Comparison of ENCODE assay signal across 8 mouse cellular contexts in genomic region chr17:34123111-34123510, GRCm38 (mm10). TPM values are rescaled to one million over a fixed set of nuclear protein-coding genes. Genes with fewer than 3 reads are reported as not detected.
A peak's percentile ranks its signal among the peaks of the same experiment; 100 is the strongest.
DNase-seq lines count a peak whose midpoint lies in the region; ATAC-seq and TF ChIP-seq lines count a peak whose summit lies in the region.

No protein-coding gene starts in this region.

- H3K4me3 ChIP-seq in left cerebral cortex, adult 2 months: peak overlapping the region; percentile 81
- H3K4me3 ChIP-seq in embryonic facial prominence, embryonic 12.5 days: peak overlapping the region; percentile 79
- peak overlapping the region; percentile 91 for H3K4me3 ChIP-seq in hindbrain, postnatal 0 days (ENCODE audit: low read length)
- H3K4me3 ChIP-seq in midbrain, embryonic 16.5 days (ENCODE audit: low read depth, low read length): peak overlapping the region; percentile 88

- H3K36me3 ChIP-seq in embryonic facial prominence, embryonic 12.5 days: peaks cover 10% of the 10 kb centered on the region
- no peaks in the 10 kb centered on the region for H3K36me3 ChIP-seq in hindbrain, postnatal 0 days (ENCODE audit: insufficient read depth, low read length)
- peaks cover 5% of the 10 kb centered on the region; the same call in 1 of the 2 replicates for H3K36me3 ChIP-seq in midbrain, embryonic 16.5 days (ENCODE audit: control insufficient read depth, insufficient read depth, low read length)

- no peak for DNase-seq in left cerebral cortex, adult 2 months (ENCODE audit: extremely low spot score in 1 of 2, low spot score in 2 of 2)
- no peak for DNase-seq in left cerebral cortex, adult 9 months (ENCODE audit: low spot score in 2 of 2)
- DNase-seq in hindbrain, postnatal 0 days (ENCODE audit: low spot score): no peak
- no peak for DNase-seq in ovary, postnatal 10 days (ENCODE audit: low spot score)
- no peak for DNase-seq in gastrocnemius, postnatal 14 days
- no peak for DNase-seq in kidney, adult 9 months

- H3K4me1 ChIP-seq in embryonic facial prominence, embryonic 12.5 days: peaks cover 17% of the 10 kb centered on the region
- H3K4me1 ChIP-seq in hindbrain, postnatal 0 days (ENCODE audit: insufficient read depth, low read length): no peaks in the 10 kb centered on the region
- peaks cover 20% of the 10 kb centered on the region for H3K4me1 ChIP-seq in midbrain, embryonic 16.5 days (ENCODE audit: control insufficient read depth, insufficient read depth, low read length)

- no peak for TF ChIP-seq CTCF in left cerebral cortex, adult 2 months (IDR thresholded peaks at IDR 0.05)
- no peak for TF ChIP-seq CTCF in hindbrain, postnatal 0 days (IDR thresholded peaks at IDR 0.05; ENCODE audit: low read depth)

- H3K4me2 ChIP-seq in embryonic facial prominence, embryonic 12.5 days (replicated peaks): peak overlapping the region; percentile 94
- peak overlapping the region; percentile 98 for H3K4me2 ChIP-seq in hindbrain, postnatal 0 days (ENCODE audit: low read depth, low read length)
- peak overlapping the region; percentile 84 for H3K4me2 ChIP-seq in midbrain, embryonic 16.5 days (ENCODE audit: low read length)

- intact Hi-C loops in left cerebral cortex, adult 2 months (cut with DNase I): loop anchor here (5.0 to 10.0 kb wide), 2 partner anchors 464 to 772 kb away; partner anchors contain the start of genes C2, Ehmt2 and Gpsm3
- intact Hi-C loops in gastrocnemius, postnatal 14 days (cut with DNase I; ENCODE audit: low total_unique reads): no loop called here

- no peaks in the 10 kb centered on the region for H3K9me3 ChIP-seq in embryonic facial prominence, embryonic 12.5 days
- no peaks in the 10 kb centered on the region for H3K9me3 ChIP-seq in hindbrain, postnatal 0 days (ENCODE audit: low read length)
- H3K9me3 ChIP-seq in midbrain, embryonic 16.5 days (replicated peaks; ENCODE audit: control insufficient read depth, low read length, poor library complexity, severe bottlenecking): no peaks in the 10 kb centered on the region

- no peaks in the 10 kb centered on the region for H3K27me3 ChIP-seq in embryonic facial prominence, embryonic 12.5 days
- no peaks in the 10 kb centered on the region for H3K27me3 ChIP-seq in hindbrain, postnatal 0 days (ENCODE audit: insufficient read depth, low read length)
- no peaks in the 10 kb centered on the region for H3K27me3 ChIP-seq in midbrain, embryonic 16.5 days (ENCODE audit: control insufficient read depth, insufficient read depth, low read depth, low read length)

- 2% methylated on average over 7 of the region's 7 CpGs for WGBS in embryonic facial prominence, embryonic 12.5 days
- WGBS in hindbrain, postnatal 0 days: 1% methylated on average over 7 of the region's 7 CpGs
- WGBS in midbrain, embryonic 16.5 days: 2% methylated on average over 7 of the region's 7 CpGs

- peak overlapping the region; percentile 97 for H3K9ac ChIP-seq in embryonic facial prominence, embryonic 12.5 days
- peak overlapping the region; percentile 95 for H3K9ac ChIP-seq in hindbrain, postnatal 0 days (replicated peaks; ENCODE audit: low read length)
- H3K9ac ChIP-seq in midbrain, embryonic 16.5 days (ENCODE audit: low read depth, low read length): peak overlapping the region; percentile 99

- peak overlapping the region; percentile 100 for H3K27ac ChIP-seq in left cerebral cortex, adult 2 months
- H3K27ac ChIP-seq in embryonic facial prominence, embryonic 12.5 days: peak overlapping the region; percentile 100
- peak overlapping the region; percentile 100 for H3K27ac ChIP-seq in hindbrain, postnatal 0 days
- H3K27ac ChIP-seq in midbrain, embryonic 16.5 days (ENCODE audit: low read length): peak overlapping the region; percentile 100

- ATAC-seq in embryonic facial prominence, embryonic 12.5 days (ENCODE audit: insufficient number of reproducible peaks, insufficient read depth, low FRiP score, low TSS enrichment): no peak
- ATAC-seq in hindbrain, postnatal 0 days: no peak
- ATAC-seq in midbrain, embryonic 16.5 days: no peak

RNA-seq across cellular contexts. Expression of gene Brd2, which starts 0.7 kb away (rescaled TPM):
- 100 to 1,000 TPM; 177 to 179 TPM for total RNA-seq in left cerebral cortex, adult 2 months (2021)
- 119 and 131 TPM in 2 replicates for polyA plus RNA-seq in embryonic facial prominence, embryonic 12.5 days (2016; fragmentation: Nextera tagmentation; extraction: Ambion mirVana)
- 180 and 195 TPM in 2 replicates for total RNA-seq in hindbrain, postnatal 0 days (2014; rRNA removed)
- 101 and 108 TPM in 2 replicates for polyA plus RNA-seq in hindbrain, postnatal 0 days (2015; fragmentation: Nextera tagmentation; extraction: Ambion mirVana)
- 117 and 126 TPM in 2 replicates for polyA plus RNA-seq in midbrain, embryonic 16.5 days (2015; fragmentation: Nextera tagmentation; extraction: Ambion mirVana)
- total RNA-seq in gastrocnemius, postnatal 14 days (2021): 10 to 100 TPM; 75.2 to 75.5 TPM

RNA-seq across cellular contexts. Expression of gene H2-DMa, which starts 3.8 kb away (rescaled TPM):
- 10 to 100 TPM; 23.3 to 28.2 TPM for total RNA-seq in left cerebral cortex, adult 2 months (2021)
- polyA plus RNA-seq in embryonic facial prominence, embryonic 12.5 days (2016; fragmentation: Nextera tagmentation; extraction: Ambion mirVana): 12.3 and 16.7 TPM in 2 replicates
- total RNA-seq in hindbrain, postnatal 0 days (2014; rRNA removed): 30.9 and 31.3 TPM in 2 replicates
- 23.5 and 24.1 TPM in 2 replicates for polyA plus RNA-seq in hindbrain, postnatal 0 days (2015; fragmentation: Nextera tagmentation; extraction: Ambion mirVana)
- 22.5 and 22.7 TPM in 2 replicates for polyA plus RNA-seq in midbrain, embryonic 16.5 days (2015; fragmentation: Nextera tagmentation; extraction: Ambion mirVana)
- 1 to 10 TPM; 2.3 to 3.6 TPM for total RNA-seq in gastrocnemius, postnatal 14 days (2021)

RNA-seq across cellular contexts. Expression of gene H2-DMb2, which starts 20.0 kb away (rescaled TPM):
- total RNA-seq in left cerebral cortex, adult 2 months (2021): under 1 TPM; 0.56 to 0.59 TPM
- 0.19 and 0.42 TPM in 2 replicates for polyA plus RNA-seq in embryonic facial prominence, embryonic 12.5 days (2016; fragmentation: Nextera tagmentation; extraction: Ambion mirVana)
- 0.16 TPM in 1 of 2 replicates, not detected in the other for total RNA-seq in hindbrain, postnatal 0 days (2014; rRNA removed)
- polyA plus RNA-seq in hindbrain, postnatal 0 days (2015; fragmentation: Nextera tagmentation; extraction: Ambion mirVana): 0.58 and 0.59 TPM in 2 replicates
- 0.49 and 0.53 TPM in 2 replicates for polyA plus RNA-seq in midbrain, embryonic 16.5 days (2015; fragmentation: Nextera tagmentation; extraction: Ambion mirVana)
- total RNA-seq in gastrocnemius, postnatal 14 days (2021): under 1 TPM; 0.45 to 0.47 TPM

RNA-seq across cellular contexts. Expression of gene H2-DMb1, which starts 29.8 kb away (rescaled TPM):
- 1 to 10 TPM; 1.1 to 1.7 TPM for total RNA-seq in left cerebral cortex, adult 2 months (2021)
- 2.0 and 2.4 TPM in 2 replicates for polyA plus RNA-seq in embryonic facial prominence, embryonic 12.5 days (2016; fragmentation: Nextera tagmentation; extraction: Ambion mirVana)
- total RNA-seq in hindbrain, postnatal 0 days (2014; rRNA removed): 1.8 and 3.0 TPM in 2 replicates
- 1.4 and 1.8 TPM in 2 replicates for polyA plus RNA-seq in hindbrain, postnatal 0 days (2015; fragmentation: Nextera tagmentation; extraction: Ambion mirVana)
- polyA plus RNA-seq in midbrain, embryonic 16.5 days (2015; fragmentation: Nextera tagmentation; extraction: Ambion mirVana): 0.69 and 0.88 TPM in 2 replicates
- 1 to 10 TPM; 1.0 to 1.4 TPM for total RNA-seq in gastrocnemius, postnatal 14 days (2021)

RNA-seq across cellular contexts. Expression of gene H2-Oa, which starts 31.0 kb away (rescaled TPM):
- under 1 TPM in 1 of 2 experiments, not detected in 1; 0.47 TPM for total RNA-seq in left cerebral cortex, adult 2 months (2021)
- polyA plus RNA-seq in embryonic facial prominence, embryonic 12.5 days (2016; fragmentation: Nextera tagmentation; extraction: Ambion mirVana): 0.43 and 0.48 TPM in 2 replicates
- not detected in 2 replicates for total RNA-seq in hindbrain, postnatal 0 days (2014; rRNA removed)
- 0.23 and 0.31 TPM in 2 replicates for polyA plus RNA-seq in hindbrain, postnatal 0 days (2015; fragmentation: Nextera tagmentation; extraction: Ambion mirVana)
- 0.16 TPM in 1 of 2 replicates, not detected in the other for polyA plus RNA-seq in midbrain, embryonic 16.5 days (2015; fragmentation: Nextera tagmentation; extraction: Ambion mirVana)
- total RNA-seq in gastrocnemius, postnatal 14 days (2021): not detected
